Mouse (Mus musculus): ENCODE data around the gene Mdm4.
"Not testable (repeated sequence)": the region's sequence is repeated elsewhere in the genome, so short reads cannot be mapped to it uniquely, and the experiment has no call there.

Gene Mdm4

DNA sequence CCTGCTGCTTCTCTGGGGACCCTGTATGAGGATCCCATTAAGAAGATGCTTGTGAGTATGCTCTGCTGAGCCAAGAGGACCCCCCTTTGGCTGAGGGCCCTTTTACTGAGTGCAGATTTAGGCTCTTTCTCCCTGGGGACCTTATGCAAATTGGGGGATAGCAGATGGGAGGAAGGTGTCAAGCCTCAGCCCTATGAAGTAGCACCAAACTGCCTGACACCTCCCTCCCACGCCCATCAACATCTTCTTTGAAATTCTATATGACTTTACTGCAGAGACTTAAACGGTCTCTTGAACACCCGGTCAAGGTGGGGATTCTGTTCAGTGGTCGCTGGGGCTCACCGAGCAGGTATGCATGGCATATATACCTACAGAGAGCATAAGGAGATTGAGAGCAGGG, 22.7 kb upstream of the Mdm4 start:
- no peak for DNase-seq (ENCODE audit: low spot score in 2 of 2)

- DNase-seq (ENCODE audit: low spot score in 2 of 2), result no peak
These were observed 21.5 kb upstream of the Mdm4 start for GRCm38 (mm10) chr1:133051829-133052228.

DNA sequence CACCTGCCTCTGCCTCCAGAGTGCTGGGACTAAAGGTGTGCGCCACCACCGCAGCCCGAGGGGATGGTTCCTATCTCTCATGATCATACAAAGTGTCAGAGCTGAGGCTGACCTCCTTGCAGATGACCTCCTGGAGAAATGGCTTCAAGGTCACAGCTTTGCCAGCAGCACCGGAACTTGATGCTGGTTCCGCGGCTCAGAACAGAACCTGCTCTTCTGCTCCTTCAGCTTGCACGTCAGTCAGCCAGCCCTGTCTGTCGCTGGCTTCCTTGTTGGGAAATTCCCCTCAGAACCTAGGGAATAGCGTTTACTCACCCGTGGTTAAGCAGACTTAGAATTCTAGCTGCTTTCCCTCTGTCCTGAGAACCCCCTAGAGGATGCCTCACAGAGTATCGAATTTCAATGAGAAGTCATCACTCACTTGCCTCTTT, 19.7 kb upstream of the Mdm4 start:
- DNase-seq (ENCODE audit: low spot score in 2 of 2), result no peak

- no peak for DNase-seq (ENCODE audit: low spot score in 2 of 2)
These were observed 18.3 kb upstream of the Mdm4 start for GRCm38 (mm10) chr1:133048690-133049089.

- DNase-seq (ENCODE audit: low spot score in 2 of 2), result no peak
These were observed 17.2 kb upstream of the Mdm4 start for GRCm38 (mm10) chr1:133047575-133047974.

- DNase-seq (ENCODE audit: low spot score in 2 of 2), result peak; percentile 43
These were observed 16.1 kb upstream of the Mdm4 start for GRCm38 (mm10) chr1:133046441-133046931.

DNA sequence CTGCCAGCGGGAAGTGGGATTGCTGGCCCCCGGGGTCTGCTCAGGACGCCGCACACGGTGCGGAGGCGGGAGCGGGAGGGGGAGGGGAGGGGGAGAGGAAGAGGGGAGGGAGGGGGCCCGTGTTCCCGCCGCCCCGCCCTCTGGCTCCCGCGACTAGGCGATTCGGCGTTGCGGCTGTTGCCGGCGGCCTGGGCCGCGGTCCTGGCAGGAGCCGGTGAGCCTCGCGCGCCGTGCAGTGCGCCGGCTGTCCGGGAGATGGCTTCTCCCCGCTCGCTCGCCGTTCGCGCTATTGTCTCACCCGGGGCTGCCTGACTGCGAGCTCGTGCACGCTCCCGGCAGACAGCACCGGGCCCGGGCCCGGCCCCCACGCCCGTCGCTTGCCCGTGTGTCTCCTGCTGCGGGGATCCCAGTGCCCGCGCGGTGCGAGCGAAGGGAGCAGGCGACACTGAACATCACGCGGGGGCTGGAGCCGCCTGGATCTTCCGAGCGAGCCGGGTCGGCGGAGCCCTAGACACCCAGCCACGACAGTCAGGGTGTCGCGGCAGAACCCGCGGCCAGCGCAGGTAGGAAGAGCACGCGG, 15.6 kb upstream of the Mdm4 start:
- peak; percentile 82 to 85 for DNase-seq (ENCODE audit: low spot score in 2 of 2)

GRCm38 (mm10) chr1:133045011-133045860, 14.9 kb upstream of the Mdm4 start, which contains the start of gene Pik3c2b:
TSS of gene Pik3c2b (plus strand) at chr1:133045667.
- no peak for DNase-seq (ENCODE audit: low spot score in 2 of 2)

- peak; percentile 56 to 67 for DNase-seq (ENCODE audit: low spot score in 2 of 2)
These were observed 9.2 kb upstream of the Mdm4 start for GRCm38 (mm10) chr1:133039505-133039949.

DNA sequence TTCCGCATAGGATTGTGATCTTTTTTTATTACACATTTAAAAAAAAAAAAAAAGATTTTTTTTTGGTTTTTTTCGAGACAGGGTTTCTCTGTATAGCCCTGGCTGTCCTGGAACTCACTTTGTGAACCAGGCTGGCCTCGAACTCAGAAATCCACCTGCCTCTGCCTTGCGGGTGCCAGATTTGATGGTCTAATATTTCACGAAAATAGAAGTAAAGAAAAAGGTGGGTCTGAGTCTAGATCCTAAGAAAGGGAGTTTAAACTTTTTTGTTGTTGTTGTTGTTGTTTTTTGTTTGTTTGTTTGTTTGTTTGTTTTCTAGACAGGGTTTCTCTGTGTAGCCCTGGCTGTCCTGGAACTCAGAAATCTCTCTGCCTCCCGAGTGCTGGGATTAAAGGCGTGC, 4.3 kb upstream of the Mdm4 start:
- DNase-seq (ENCODE audit: low spot score in 2 of 2), result peak in 1 of 2 experiments; percentile 10

- peak; percentile 64 to 67 for DNase-seq (ENCODE audit: low spot score in 2 of 2)
These were observed 3.7 kb upstream of the Mdm4 start for GRCm38 (mm10) chr1:133034091-133034460.

DNA sequence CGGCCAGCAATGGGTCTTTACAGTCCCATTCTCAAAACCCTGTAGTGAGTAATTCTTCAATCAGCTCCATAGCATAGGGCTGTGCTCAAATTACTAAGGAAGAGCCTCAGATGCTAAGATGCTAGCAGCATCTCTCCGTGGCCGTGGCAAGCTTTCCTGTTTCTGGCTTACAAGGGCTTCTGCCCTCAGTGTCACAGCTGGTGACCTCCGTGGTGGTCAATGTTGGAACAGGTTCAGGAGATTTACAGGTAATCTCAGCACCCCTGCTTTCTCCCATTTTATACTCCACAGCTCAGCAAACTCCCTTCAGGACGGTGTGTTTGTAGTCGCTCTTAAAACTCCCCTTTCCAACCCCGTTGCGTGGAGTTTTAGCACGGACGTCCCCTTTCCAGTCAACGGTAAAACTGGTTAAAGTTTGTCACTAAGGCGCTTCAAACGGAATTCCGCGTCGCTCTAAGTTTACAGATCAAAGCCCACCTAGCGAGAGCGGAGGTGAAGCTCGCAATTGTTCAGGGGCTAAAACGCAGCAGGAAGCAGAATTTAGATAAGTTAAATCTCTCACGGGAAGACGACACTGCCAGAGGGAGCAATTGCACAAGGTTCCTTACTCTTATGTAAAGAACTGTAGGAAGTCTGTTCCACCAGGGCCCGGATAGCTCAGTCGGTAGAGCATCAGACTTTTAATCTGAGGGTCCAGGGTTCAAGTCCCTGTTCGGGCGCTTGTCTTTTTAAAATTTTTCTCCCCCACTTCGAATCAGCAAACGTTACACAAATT, 3.1 kb upstream of the Mdm4 start:
- peak; percentile 74 for DNase-seq (ENCODE audit: low spot score in 2 of 2)

- no peak for DNase-seq (ENCODE audit: low spot score in 2 of 2)
These were observed 2.6 kb upstream of the Mdm4 start for GRCm38 (mm10) chr1:133032981-133033315.

GRCm38 (mm10) chr1:133029744-133030143, 617 bp downstream of the Mdm4 start:
- no peak for DNase-seq (ENCODE audit: low spot score in 2 of 2)

GRCm38 (mm10) chr1:133027980-133028379, 2.4 kb downstream of the Mdm4 start:
- no peak for DNase-seq (ENCODE audit: low spot score in 2 of 2)

- no peak for DNase-seq (ENCODE audit: low spot score in 2 of 2)
These were observed 3.2 kb downstream of the Mdm4 start for GRCm38 (mm10) chr1:133027126-133027525.

DNA sequence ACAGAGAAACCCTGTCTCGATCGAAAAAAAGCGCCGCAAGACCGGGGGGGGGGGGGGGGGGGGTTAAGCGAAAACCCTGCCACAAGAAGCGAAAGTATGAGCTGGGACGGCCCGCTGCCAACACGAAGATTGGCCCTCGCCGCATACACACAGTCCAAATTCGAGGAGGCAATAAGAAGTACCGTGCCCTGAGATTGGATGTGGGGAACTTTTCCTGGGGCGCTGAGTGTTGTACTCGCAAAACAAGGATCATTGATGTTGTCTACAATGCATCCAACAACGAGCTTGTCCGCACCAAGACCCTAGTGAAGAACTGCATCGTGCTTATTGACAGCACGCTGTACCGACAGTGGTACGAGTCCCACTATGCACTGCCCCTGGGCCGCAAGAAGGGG, 4.6 kb downstream of the Mdm4 start:
- DNase-seq (ENCODE audit: low spot score in 2 of 2), result not testable (repeated sequence)

- DNase-seq (ENCODE audit: low spot score in 2 of 2), result peak; percentile 94 to 95
These were observed 5.1 kb downstream of the Mdm4 start for GRCm38 (mm10) chr1:133025051-133025795.

DNA sequence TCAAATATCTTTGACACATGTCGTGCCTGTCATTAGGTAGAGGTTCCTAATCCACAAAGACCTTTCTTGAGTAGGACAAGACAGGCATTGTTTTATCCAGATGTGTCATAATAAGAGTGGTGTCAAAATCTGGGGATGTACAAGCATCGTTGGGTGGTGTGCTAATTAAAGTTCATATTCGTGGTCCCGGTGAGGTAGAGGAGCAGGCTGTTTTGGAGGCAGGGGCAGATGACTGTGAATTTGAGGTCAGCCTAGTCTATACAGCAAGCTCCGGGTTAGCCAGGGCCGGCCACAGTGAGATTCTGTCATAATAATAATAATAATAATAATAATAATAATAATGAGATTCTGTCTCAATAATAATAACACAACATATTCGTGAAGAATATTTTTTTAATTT, 5.9 kb downstream of the Mdm4 start:
- no peak for DNase-seq (ENCODE audit: low spot score in 2 of 2)

DNA sequence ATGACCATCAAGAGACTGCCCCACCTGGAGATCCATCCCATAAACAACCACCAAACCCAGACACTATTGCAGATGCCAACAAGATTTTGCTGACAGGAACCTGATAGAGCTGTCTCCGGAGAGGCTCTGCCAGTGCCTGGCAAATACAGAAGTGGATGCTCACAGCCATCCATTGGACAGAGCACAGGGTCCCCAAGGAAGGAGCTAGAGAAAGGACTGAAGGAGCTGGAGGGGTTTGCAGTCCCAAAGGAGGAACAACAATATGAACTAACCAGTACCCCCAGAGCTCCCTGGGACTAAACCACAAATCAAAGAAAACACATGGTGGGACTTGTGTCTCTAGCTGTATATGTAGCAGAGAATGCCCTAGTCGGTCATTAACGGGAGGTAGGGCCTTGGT, 6.6 kb downstream of the Mdm4 start:
- not testable (repeated sequence) for DNase-seq (ENCODE audit: low spot score in 2 of 2)

- not testable (repeated sequence) for DNase-seq (ENCODE audit: low spot score in 2 of 2)
These were observed 8.4 kb downstream of the Mdm4 start for GRCm38 (mm10) chr1:133021971-133022370.

DNA sequence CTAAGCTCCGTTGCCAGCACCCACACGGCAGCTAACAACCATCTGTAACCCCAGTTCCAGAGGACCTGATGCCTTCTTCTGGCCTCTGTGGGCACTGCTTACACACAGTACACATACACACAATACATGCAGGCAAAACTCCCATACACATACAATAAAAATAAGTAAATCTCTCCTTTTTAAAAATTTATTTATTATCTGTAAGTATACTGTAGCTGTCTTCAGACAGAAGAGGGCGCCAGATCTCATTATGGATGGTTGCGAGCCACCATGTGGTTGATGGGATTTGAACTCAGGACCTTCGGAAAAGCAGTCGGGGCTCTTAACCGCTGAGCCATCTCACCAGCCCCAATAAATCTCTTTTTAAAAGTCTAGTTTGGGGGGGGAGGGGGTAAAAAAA, 9.0 kb downstream of the Mdm4 start:
- no peak for DNase-seq (ENCODE audit: low spot score in 2 of 2)

All from right cerebral cortex, postnatal 10 days (tissue).